Mouse (Mus musculus) ES-CJ7 (cell line): ENCODE results near the gene Ankrd55.

Experiments
- DNase-seq: peaks from one replicate; pipeline ENCODE4 v3.0.0; 2011; ENCODE audit warnings: low read depth, low spot score

The Ankrd55 gene

GRCm38 (mm10) chr13:112375766-112376165, 87.5 kb downstream of the Ankrd55 start:
- no peak for DNase-seq

GRCm38 (mm10) chr13:112378782-112379305, 90.6 kb downstream of the Ankrd55 start:
- DNase-seq = no peak

GRCm38 (mm10) chr13:112381476-112381875, 93.2 kb downstream of the Ankrd55 start:
- peak; percentile 45 for DNase-seq

GRCm38 (mm10) chr13:112382457-112382856, 94.2 kb downstream of the Ankrd55 start:
- no peak for DNase-seq

- no peak for DNase-seq
Measured at GRCm38 (mm10) chr13:112382956-112383355, 94.7 kb downstream of the Ankrd55 start.

GRCm38 (mm10) chr13:112383941-112384659, 95.8 kb downstream of the Ankrd55 start:
- DNase-seq = no peak

- no peak for DNase-seq
Measured at GRCm38 (mm10) chr13:112385040-112385439, 96.8 kb downstream of the Ankrd55 start.

- DNase-seq = no peak
Measured at GRCm38 (mm10) chr13:112386494-112387075, 98.3 kb downstream of the Ankrd55 start.

GRCm38 (mm10) chr13:112387279-112387678, 99.0 kb downstream of the Ankrd55 start:
- no peak for DNase-seq

GRCm38 (mm10) chr13:112388176-112388575, 99.9 kb downstream of the Ankrd55 start:
- DNase-seq = no peak

GRCm38 (mm10) chr13:112390206-112390605, 102.0 kb downstream of the Ankrd55 start:
- no peak for DNase-seq

GRCm38 (mm10) chr13:112391354-112391753, 103.1 kb downstream of the Ankrd55 start:
- DNase-seq = no peak

GRCm38 (mm10) chr13:112393356-112393755, 105.1 kb downstream of the Ankrd55 start:
- DNase-seq = no peak

GRCm38 (mm10) chr13:112394271-112394670, 106.0 kb downstream of the Ankrd55 start:
- DNase-seq = no peak

GRCm38 (mm10) chr13:112404723-112405122, 116.5 kb downstream of the Ankrd55 start:
- no peak for DNase-seq

GRCm38 (mm10) chr13:112405184-112405583, 116.9 kb downstream of the Ankrd55 start:
- no peak for DNase-seq

- no peak for DNase-seq
Measured at GRCm38 (mm10) chr13:112406618-112407017, 118.4 kb downstream of the Ankrd55 start.

- DNase-seq = no peak
Measured at GRCm38 (mm10) chr13:112407181-112407700, 119.0 kb downstream of the Ankrd55 start.

- DNase-seq = no peak
Measured at GRCm38 (mm10) chr13:112407776-112408490, 119.7 kb downstream of the Ankrd55 start.

GRCm38 (mm10) chr13:112408701-112409100, 120.5 kb downstream of the Ankrd55 start:
- DNase-seq = no peak

GRCm38 (mm10) chr13:112409331-112409730, 121.1 kb downstream of the Ankrd55 start:
- DNase-seq = no peak

- peak; percentile 57 for DNase-seq
Measured at GRCm38 (mm10) chr13:112409851-112410250, 121.6 kb downstream of the Ankrd55 start.
